Mouse (Mus musculus) Muller cell, postnatal 12 days (primary cell): ENCODE measurements around the gene Dctn1.

Experiments
- DNase-seq: peaks from one replicate; pipeline ENCODE4 v3.0.0-alpha.2; 2015; ENCODE audit errors: inconsistent ontology term

Dctn1 gene

DNA sequence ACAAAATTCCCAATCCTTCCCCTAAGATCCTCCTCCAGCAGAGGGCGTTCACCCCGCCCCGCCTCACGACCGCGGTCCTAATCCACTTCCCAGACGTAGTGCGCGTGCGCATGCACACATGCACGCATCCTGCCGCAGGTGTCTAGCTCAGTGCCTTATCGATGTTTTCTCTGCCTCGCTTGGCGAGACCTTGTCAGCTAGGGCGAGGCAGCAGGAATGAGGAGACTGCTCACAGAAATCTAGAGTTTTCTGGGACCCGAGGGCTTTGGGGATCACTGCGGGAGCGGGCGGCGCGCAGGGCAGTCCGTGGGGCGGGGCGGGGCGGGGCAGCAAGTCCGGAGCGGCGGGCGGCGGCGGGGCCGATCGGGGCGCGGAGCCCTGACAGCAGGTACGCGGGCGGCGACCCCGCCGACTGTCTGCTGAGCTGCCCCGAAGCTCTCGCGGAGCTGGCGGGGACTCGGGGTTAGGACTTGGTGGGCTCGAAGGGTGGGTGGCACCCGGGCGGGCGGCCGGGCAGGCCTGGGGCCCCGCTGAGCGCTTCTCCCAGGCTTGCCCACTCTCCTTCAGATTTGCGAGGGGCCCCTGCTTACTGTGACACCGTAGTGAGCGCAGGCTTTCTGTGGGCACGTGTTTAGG lies at the start of gene Dctn1:
TSS of gene Dctn1 (plus strand) at position 314 of the 636 bp plus-strand sequence.
- peak; percentile 94 for DNase-seq

DNA sequence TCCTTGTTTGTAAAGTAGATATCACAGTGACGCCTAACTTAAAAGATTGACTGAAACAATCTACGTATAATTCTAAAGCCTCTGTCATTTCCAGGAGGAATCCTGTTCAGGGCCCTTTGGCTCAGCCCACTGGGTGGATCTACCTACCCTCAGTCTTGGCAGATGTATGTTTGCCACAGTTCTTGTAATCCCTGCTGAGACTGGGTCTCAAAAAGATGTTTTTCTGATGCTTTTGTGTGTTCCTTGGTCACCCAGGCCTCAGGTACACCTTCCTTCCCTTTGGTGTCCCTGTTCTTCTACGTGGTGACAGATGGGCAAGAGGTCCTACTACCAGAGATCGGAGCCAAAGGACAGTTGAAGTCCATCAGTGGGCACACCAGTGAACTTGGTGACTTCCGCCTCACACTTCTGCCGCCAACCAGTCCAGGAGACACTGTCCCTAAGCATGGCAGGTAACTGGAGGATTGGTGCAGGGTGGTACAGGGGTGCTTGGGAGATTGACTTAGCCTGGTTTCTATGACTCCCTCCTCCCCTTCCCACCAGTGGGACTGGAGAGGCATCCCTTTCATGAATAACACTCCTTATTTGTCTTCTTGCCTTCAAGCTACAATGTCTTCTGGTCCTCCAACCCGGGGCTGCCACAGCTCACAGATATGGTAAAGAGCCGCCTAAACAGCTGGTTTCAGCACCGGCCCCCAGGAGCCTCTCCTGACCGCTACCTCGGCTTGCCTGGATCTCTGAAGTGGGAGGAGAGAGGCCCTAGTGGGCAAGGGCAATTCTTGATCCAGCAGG lies 49.2 kb upstream of the Dctn1 start:
- no peak for DNase-seq

DNA sequence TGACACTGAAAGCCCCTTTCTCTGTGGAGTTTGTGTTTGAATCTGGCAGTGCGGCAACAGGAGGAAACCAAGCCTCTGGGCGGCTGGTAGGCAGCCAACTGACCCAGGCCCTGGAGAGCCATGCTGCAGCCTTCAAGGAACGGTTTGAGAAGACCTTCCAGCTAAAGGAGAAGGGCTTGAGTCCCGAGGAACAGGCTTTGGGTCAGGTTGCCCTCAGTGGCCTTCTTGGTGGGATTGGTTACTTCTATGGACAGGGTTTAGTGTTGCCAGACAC lies 48.6 kb upstream of the Dctn1 start:
- DNase-seq, result no peak

DNA sequence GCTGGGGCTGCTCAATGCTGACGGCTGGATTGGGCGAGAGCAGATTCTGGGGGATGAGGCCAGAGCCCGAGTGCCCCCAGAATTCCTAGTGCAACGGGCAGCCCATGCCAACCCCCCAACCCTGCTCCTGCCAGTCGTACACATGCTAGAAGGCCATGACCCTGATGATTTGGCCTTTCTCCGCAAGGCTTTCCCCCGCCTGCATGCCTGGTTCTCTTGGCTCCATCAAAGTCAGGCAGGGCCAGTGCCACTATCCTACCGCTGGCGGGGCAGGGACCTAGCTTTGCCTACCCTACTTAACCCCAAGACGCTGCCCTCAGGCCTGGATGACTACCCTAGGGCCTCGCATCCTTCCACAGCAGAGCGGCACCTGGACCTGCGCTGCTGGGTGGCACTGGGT lies 48.1 kb upstream of the Dctn1 start:
- DNase-seq, result no peak

DNA sequence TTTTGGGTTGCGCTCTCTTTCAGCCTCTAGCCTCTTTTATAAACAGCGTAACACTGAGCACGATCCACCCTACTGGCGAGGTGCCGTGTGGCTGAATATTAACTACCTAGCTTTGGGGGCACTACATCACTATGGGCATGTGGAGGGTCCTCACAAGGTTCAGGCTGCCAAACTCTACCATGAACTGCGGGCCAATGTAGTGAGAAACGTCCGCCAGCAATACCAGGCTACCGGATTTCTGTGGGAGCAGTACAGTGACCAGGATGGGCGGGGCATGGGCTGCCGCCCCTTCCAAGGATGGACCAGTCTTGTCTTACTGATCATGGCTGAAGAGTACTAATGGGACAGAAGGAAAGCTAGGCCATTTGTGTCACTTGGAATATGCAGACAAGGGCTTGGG lies 47.4 kb upstream of the Dctn1 start:
- DNase-seq, result no peak

DNA sequence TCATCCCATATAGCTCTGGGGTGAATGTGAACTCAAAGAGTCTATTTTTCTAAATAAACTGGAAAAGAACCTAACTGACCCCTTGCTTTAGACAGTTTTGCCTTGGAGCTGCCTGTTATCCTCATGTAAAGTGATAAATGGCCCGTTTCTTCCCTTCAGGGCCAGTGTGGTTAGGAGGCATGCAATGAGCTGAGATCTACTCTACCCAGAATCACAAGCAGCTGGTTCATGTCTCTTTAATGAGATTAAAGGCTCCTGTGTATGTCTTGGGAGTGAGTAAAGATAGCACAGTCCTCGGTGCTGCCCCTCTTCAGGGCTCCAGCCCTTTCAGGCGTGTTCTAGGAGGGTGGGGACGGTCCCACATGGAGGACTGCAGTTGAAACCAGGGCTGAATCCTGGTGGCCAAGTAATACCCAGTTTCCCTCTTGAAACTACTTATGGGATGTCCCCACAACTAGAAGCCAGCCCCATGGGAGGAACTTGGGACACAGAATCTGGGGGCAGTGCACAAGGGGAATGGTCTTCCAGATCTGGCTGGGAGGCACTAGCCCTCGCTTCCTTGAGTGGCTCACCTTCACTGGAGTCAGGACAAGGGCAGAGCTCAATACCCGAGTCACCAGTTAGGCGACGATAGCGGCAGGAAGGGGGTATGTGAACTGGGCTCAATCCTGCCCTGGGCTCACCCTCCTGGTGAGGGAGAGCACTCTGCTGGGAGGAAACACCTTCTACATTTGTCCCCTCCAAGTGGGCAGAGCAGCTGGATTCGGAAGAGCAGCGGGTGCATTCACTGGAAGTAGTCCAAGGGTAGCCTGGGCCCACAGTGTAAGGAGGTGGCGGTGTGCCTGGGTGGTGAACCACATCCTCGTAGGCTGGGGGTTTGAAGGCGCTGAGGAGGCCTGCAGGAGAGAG lies 46.6 kb upstream of the Dctn1 start:
- DNase-seq, result no peak

DNA sequence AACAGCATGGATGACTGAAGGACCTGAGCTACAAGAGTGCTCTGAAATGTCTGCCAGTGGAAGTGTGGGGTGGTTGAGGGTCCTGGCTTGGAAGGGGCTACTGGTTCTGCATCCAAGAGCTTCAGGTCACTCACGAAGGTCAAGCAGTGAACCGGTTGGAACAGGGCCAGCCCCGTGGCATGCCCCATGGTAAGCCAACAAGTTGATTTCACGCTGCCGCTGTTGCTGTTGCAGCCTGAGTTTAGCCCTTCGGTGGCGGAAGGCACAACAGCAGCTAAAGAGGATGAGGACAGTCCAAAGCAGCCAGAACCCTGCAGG lies 46.0 kb upstream of the Dctn1 start:
- no peak for DNase-seq

DNA sequence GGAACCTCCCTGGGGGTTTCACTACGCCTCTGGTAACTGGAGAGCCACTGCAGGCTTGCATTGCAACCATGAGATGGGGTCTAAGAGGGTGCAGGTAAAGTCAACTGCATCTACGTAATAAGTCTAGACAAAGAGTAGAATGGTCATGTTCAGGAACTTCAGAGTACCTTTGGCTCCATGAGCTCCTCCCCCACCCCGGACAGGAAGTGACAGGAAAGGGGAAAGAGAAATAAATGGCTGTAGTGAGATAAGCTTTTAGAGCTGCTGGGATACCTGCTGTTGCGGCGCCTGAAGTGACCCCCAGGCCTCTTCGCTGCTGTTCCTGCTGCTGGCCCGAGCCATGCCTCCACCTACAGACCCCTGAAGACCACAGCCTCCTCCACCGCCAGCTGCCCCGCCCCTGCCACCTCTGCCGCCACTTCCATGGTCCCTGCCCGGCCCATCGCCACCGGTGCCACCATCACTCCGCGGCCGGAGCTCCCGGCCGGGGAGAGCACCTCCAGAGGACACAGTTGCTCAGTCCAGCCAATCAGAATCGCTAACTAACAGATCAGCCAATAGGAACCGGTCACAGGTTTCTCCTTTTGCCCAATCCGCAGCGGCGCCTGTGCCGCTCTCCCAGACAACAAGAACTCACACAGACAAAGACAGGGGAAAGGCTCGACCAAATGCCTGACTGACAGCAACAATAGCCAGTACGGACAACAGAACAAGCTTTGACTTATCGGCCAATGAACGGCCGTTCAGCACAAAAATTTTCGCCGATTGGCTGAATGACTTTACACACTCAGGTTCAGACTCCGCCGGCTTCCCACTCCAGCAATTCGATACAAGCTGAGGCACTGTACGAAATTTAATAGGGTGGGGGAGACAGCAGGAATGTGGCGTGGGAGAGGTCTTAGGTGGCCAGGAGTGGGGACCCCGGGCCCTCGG lies 44.5 kb upstream of the Dctn1 start, which contains the start of gene Wbp1:
TSS of gene Wbp1 (minus strand) at position 630 of the 933 bp plus-strand sequence.
- DNase-seq, result peak; percentile 98

DNA sequence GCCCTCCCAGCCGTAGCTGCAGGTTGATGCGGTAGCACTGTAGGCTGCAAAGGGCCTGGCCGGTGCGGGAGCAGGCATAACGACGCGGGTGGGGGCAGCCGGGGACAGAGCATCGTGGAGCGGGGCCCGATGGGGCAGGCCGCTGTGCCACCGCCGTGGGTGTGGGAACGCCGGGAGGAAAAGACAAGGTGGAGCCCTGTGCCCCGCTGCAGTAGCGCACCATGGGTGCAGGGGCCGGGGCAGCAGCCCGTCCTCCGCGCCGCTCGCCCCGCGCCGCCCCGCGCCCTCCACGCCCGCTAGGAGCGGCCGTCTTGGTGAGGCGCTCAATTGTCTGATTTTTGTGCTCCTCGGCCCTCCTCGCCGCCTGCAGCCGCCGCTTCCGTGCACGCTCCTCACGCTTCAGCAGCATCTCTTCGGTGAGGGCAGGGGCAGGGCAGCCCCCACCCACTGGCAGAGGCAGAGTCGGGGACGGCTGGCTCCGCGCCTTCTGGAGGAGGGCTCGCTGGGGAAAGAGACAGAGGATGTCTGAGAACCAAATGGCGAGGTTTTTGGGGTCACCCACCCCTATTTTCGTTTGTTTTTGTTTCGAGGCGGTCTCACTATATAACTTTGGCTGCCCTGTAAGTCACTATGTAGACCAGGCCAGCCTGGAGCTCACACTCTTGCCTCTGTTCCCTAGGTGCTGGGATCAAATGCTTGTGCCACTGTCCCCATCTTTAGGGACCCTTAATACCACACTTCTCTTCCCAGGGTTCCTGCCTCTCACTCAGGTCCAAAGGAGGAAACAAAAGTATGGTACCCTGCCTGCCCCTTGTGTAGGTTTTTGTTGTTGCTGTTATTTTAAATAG lies 43.6 kb upstream of the Dctn1 start:
- no peak for DNase-seq

DNA sequence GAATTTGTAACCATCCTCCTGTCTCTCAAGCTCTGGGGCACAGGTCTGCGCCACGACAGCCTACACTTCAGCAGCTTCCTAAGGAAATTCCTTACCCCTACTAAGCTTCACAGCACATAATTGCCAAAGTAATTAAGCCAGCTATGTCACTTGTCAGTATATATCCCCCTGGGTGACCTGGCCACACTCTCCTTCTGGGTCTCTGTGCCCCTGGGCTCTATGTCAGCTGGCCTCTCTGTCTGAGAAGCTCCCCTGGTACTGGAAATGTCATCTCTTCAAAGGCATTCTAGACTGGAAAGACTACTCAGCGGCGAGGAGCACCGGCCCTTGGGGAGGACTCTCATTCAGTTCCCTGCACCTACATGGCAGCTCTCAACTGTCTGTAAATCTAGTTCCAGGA lies 42.8 kb upstream of the Dctn1 start:
- DNase-seq, result no peak

DNA sequence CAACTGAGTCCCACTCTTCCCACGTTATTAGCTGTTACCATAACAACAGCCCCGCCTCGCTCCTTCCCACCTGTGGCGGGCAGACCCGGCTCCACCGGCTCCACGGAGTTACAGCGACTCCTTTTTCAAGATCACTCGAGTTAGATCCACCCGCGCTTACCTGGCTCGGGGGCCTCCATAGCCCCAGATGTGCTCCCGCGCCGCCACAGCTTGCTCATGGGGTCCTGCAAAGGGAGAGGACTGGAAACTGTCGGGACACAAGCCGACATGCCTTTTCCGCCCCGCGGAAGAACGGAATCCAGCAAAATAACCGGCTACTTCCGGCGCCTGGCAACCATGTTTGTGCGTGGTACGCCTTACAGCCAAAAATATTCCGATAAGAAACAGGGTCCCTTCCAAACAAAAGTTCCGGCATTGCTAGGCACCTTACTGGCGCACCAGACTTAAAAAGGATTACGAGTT lies 40.8 kb upstream of the Dctn1 start:
- peak; percentile 90 for DNase-seq

DNA sequence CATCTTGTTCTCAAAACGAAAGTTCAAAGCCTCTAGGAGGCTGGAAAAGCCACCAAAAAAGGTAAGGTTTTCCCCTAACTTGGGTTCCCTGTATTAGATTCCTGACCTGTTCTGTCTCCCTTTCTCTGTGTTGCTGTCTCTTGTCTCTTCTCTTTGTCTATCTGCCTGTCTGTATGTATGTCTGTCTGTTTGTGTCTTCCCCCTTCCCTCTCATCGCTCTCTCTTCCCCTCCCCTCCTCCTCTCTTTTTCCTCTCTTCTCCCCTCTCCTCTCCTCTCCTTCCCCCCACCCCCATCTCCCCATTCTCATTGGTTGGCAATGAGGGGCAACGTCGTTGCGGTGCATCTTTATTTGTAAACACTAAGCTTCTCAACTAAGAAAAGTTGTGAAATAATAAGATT lies 40.4 kb upstream of the Dctn1 start, which contains the start of gene Ino80b:
TSS of gene Ino80b (minus strand) at position 101 of the 400 bp plus-strand sequence.
- DNase-seq, result no peak

DNA sequence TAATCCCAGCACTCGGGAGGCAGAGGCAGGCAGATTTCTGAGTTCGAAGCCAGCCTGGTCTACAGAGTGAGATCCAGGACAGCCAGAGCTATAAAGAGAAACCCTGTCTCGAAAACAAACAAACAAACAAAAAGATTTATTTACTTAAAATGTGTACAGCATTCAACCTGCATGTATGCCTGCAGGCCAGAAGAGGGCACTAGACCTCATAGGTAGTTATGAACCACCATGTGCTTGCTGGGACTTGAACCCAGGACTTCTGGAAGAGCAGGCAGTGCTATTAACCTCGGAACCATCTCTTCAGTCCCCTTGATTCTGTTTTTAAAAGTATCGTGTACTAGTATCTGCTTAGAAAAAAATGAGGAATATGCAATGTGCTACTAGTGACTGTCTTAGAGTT lies 38.3 kb upstream of the Dctn1 start:
- no peak for DNase-seq

DNA sequence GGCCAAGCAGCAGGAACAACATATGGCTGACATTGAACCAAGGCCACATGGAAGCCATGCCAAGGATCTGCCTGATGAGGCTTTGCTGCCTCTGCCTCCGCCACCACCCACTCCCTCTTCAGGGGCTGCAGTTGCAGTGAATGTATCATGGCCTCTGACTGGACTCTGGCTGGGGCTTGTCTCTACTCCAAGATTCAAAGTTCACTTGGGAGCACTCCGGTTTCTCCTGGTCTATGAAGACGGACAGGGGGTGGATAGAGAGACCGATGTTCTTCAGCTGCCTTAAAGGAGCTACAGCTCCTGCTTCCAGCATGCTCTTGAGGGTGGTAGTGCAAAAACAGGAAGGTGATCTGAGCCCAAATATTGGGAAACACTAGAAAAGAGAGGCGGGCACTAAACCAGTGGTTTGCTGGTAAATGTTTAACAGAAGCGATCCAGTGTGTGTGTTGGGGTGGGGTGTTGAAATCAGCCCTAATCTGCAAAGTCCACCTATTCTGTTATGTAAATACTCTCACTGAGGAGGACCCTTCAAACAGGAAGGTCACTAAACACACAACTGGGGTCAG lies 34.2 kb upstream of the Dctn1 start:
- no peak for DNase-seq

DNA sequence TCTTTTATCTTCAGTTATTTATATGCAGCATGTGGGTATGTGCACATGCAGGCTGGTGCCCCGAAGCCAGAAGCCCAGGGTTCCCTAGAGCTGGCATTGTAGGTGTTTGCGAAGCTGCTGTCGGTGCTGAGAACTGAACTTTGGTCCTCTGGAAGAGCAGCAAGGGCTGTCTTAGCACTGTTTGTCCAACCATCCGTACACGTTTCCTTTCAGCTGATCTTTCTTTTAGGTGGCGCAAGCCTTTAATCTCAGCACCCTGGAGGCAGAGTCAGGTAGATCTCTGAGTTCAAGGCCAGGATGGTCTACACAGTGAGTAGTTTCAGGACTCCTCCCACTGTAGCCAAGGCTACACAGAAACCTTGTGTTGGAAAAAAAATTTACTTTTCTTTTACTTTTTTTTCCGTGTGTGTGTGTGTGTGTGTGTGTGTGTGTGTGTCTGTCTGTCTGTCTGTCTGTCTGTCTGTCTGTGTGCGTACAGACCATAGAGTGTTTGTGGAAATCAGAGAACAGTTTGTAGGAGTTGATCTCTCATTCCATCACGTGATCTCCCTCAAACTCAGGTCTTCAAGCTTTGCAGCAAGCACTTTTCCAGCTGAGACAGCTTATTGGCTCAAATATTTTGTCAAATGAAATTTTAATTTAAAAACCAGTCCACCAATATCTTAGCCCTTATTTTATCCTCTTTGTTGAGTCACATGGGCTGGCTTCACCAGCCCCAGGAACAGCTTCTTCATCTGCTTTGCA lies 33.4 kb upstream of the Dctn1 start:
- DNase-seq, result no peak

DNA sequence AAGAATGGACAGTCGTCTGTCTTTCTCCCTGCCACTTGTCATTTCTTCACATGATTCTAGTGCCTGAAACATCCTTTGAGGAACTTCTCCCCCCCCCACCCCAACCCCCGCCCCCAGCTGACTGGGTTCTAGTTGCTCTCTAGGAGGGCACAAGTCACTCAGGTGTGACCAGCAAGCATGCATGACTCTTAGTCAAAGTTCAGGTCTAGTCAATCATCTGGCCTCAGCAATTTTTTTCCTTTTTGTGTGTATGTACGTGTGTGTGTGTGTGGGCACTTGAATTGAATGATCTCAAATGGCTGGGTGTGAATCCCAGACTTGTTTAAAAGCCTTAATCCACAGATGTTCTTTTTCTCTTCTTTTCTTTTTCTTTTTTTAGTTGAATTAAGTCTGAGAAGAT lies 31.5 kb upstream of the Dctn1 start:
- DNase-seq, result no peak

DNA sequence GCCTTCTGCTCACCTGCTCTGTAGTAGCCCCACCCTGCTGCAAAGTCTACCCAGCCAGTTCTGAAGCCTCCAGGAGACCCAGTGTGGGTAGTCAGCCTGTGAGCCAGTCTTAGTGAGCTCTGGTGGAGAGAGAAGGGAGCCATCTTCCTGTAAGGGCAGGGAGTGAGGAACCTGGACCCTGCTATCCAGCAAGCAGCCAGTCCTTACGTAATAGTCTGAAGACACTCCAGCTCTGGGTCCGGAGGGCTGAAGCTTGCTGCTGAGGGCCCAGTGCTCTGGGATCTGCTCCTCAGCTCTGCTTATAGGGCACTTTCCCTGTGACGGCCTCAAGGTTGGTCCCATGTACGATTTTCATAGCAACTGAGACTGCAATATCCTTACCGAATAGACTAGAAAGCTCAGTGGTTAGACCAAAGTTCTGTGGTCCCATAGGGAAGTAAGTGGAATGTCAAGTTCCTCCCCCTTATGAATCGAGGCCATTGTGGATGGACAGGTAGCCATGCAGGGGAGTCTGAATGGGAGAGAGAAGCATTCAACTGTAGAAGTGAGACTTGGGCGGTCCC lies 30.7 kb upstream of the Dctn1 start, which contains the start of gene Rtkn:
TSS of gene Rtkn (plus strand) at position 513 of the 563 bp plus-strand sequence.
- DNase-seq, result no peak

DNA sequence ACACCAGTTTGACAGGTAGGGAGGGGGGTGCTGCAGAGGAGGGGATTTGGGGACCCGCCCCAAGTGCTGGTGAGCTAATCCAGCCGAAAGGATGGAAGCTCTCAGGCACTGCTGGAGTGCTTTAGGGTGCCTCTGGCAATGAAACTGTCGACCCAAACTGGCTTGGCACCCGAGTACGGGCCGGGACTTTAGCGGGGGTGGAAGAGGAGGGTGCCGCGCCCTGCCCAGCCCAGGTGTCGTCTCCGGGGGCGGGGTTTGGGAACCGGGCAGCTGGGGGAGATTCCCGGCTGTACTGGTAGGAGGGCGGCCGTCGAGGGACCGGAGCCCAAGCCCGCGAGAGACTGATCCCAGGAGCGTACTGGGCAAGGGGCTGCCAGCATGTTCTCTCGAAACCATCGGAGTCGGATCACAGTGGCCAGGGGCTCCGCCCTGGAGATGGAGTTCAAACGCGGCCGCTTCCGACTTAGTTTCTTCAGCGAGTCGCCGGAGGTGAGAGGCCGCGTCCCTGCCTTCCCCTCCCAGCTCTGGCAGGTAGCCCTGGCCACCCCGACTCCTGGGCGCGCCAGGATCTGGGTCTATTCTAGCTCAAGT lies 30.1 kb upstream of the Dctn1 start:
- DNase-seq, result no peak
